Mouse (Mus musculus) 3134 (cell line): Measurements from ENCODE around the gene Nr5a2.

ENCODE experiments used
- DNase-seq: peaks from one replicate; pipeline ENCODE4 v3.0.0-alpha.2; 2011; ENCODE audit warnings: low spot score; ENCODE audit not compliant: insufficient read length; ENCODE audit errors: extremely low read depth

The Nr5a2 gene

DNA sequence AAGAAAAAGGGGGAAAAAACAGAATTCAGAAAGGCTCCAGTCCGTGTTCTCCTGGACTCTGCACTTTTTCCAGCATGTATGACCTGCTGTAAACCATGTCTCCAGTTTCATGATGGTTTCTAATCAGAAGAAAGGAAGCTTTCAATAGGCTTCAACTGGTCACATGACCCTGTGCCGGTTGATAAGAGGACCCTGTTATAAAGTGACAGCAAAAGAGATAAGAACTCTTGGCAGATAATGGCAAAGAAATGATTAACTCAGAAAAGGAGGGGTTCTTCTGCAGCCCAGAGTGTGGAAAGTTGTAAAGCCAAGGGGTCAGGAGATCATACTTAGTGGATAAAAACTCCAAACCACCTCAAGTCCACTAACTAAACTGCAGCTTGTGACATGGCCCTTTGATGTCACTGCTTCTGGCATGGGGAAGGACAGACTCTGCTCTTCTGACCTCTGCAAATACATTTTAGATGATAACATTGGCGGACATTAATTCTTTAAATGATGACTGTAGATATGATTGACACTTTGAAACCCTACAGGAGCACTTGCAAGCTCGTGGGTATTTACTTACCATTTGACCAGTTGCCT, at the start of gene Nr5a2:
Gene Nr5a2, minus strand, starts transcription at position 21 of the 585 bp plus-strand sequence.
- DNase-seq = no peak

GRCm38 (mm10) chr1:137008726-137009239, 48.5 kb upstream of the Nr5a2 start:
- DNase-seq = no peak

DNA sequence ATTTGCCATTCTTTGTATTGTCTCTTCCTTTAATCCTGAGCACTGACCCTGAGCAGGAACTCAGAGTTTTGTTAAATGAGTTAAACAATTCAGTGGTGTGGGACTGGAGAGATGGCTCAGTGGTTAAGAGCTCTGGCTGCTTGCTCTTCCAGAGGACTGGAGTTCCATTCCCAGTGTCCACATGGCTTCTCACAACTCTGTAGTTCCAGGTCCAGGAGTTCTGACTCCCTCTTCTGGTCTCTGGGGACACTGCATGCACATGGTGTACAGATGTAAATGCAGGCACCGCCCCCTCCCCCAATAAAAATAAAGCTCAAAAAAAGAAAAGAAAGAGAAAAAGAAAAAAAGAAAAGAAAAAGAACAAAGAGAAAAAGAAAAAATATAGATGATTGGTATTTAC, 43.6 kb upstream of the Nr5a2 start:
- no peak for DNase-seq

GRCm38 (mm10) chr1:137003144-137003543, 42.9 kb upstream of the Nr5a2 start:
- DNase-seq = no peak

- DNase-seq = no peak
Observed at GRCm38 (mm10) chr1:136991762-136992352, 31.6 kb upstream of the Nr5a2 start.

- no peak for DNase-seq
Observed at GRCm38 (mm10) chr1:136980253-136980893, 20.1 kb upstream of the Nr5a2 start.

DNA sequence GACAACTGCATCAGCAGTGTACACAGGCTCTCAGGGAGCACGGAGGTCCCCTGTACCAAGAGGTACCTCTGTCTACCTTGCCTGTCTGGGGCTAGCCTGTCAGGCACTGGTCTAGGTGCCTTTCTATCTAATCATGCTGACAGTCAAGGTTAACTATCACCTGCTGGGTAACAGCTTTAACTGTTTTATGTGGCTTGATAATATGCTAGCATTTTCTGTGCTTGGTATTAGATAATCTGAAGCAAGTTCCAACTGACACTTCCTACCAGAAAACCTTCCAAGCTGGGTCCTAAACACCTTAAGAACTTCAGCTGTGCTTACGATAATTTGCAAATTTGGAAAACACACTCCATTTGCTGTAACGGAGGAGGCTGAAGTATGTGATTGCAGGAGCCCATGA, 17.6 kb upstream of the Nr5a2 start:
- DNase-seq = no peak

DNA sequence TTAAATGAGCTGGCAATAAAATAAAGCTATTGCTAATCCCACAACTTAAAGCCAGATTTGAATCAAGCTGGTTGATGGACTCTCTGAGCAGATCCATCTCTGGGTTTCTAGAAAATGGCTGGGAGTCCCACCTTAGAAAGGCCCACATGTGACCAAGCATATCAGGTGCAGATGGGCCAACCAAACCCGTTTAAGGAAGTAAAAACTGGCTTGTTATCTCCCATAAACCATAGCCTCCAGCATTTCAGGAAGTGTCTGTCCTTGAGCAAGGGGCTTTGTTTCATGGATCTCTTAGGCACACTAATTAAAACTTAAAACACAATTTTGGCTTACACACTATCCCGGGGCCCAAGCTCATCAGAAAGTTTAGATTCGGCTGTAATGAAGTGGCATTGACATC, 13.8 kb upstream of the Nr5a2 start:
- no peak for DNase-seq

DNA sequence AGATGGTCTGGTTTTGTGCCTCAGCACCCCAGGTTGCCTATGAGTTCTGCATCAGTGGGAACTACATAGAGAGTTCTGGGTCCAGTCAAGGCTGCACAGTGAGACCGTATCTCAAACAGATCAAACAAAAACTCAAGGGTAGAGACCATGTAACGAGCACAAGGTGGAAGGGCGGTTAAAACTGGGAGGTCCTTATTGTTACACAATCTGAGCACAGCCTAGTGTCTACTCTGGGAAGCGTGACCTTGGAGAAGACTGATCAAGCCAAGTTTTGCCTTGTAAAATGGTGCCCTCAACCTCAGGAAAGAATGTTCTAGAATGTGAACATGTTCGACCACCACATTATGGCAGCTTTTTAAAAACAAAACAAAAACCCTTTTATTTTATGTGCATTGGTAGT, 12.8 kb upstream of the Nr5a2 start:
- no peak for DNase-seq

- no peak for DNase-seq
Observed at GRCm38 (mm10) chr1:136970995-136971394, 10.7 kb upstream of the Nr5a2 start.

GRCm38 (mm10) chr1:136966728-136967386, 6.6 kb upstream of the Nr5a2 start:
- DNase-seq = no peak

- no peak for DNase-seq
Observed at GRCm38 (mm10) chr1:136959491-136959890, 757 bp downstream of the Nr5a2 start.

DNA sequence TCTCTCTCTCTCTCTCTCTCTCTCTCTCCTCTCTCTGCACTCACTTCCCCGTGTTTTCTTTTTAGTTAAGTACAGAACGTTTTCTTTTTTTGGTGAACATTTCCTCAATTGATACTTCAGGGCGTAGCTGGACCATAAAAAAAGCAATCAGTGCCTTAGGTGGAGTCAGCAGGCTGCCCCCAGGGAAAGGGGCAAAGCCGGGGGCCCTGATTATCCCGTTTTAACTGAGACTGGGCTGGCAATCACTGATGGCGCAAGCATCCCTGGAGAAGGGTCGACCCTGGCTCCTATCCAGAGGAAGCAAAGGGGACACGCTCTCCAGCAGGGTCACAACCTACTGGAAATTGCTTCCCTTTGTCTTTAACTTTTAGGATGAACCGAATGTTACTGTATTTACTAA, 1.6 kb downstream of the Nr5a2 start:
- DNase-seq = no peak

DNA sequence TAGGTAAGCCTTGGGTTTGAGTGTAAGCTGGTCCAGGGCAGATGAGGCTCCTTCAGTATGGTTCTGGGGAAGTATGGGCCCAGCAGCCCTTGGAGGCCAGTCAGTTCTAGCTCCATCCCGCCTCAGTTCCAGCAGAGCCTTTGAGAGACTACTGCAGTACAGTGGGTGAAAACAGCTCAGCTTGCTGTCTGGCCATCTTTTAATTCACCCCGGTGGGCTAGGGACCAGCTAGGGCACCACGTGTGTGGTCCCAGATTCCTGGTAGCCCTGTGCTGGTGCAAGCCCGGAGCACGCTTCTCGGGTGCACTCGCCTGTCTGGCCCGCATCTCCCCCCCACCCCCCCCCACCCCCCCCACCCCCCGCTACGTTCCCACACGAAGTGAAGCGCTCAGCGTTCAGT, 2.1 kb downstream of the Nr5a2 start:
- DNase-seq = no peak

- no peak for DNase-seq
Observed at GRCm38 (mm10) chr1:136957696-136958095, 2.6 kb downstream of the Nr5a2 start.

GRCm38 (mm10) chr1:136954108-136954494, 6.1 kb downstream of the Nr5a2 start:
- DNase-seq = no peak

- no peak for DNase-seq
Observed at GRCm38 (mm10) chr1:136953444-136954107, 6.7 kb downstream of the Nr5a2 start.

GRCm38 (mm10) chr1:136952609-136953311, 7.5 kb downstream of the Nr5a2 start:
- peak; percentile 18 for DNase-seq

- no peak for DNase-seq
Observed at GRCm38 (mm10) chr1:136951946-136952531, 8.2 kb downstream of the Nr5a2 start.

DNA sequence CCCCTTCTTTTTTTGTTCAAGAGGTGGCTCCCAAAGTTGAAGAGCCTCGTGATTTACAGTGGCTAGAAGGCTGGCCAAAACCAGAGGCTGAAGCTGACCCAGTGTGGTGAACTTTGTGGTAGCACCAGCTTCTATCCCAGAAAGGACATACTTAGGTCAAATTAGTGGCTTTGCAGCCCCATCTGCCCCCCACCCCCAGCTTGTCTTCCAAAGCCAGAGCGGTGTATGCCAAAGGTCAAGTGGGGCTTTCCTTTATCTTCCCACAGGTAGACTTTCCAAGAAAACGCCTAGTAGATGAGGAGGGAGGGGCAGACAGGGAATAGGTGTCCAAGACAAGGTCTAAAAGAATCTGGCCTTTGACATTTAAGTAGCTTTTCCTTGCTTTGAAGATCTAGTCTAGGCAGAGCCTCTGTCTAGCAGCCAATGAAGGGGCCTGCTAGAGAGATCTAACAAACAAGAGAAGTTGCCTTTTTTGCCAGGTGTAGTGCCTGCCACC, 9.0 kb downstream of the Nr5a2 start:
- DNase-seq = no peak
